Mouse (Mus musculus): ENCODE data around the gene Ncor2. TPM values are rescaled to one million over a fixed set of nuclear protein-coding genes. Genes with fewer than 3 reads are reported as not detected.

The Ncor2 gene
- polyA plus RNA-seq, 1 experiment: 74.6 TPM

DNA sequence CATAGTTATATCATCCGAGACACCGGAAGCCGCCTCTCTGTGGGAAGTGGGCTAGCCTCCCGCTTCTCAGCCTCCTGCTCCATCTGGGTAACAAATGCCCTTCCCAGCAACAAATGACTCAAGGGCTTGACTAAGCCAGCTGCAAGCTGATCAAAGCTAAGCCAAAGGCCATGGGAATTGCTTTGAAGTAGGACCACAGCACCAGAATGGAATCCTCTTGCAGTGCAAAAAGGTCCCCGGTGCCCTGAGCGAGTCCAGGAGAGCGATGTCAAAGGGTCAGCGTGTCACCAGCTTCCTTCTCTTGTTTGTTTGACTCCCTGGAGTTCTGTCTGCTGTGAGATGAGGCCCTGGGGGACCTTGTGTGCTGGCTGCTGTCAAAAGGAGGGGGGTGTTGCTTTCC lies 209.2 kb downstream of the Ncor2 start:
- no peak for TF ChIP-seq CTCF (IDR thresholded peaks at IDR 0.05; ENCODE audit: extremely low read depth, insufficient read depth, low read length)
- H3K4me1 ChIP-seq (ENCODE audit: control insufficient read depth, insufficient read depth, low read length): no peaks in the 10 kb centered on the region

More for the DNA sequence above, 209.2 kb downstream of the Ncor2 start:
- no peak overlapping the region for H3K27ac ChIP-seq (ENCODE audit: insufficient read depth, low read length)
- H3K4me3 ChIP-seq (ENCODE audit: insufficient read depth, low read length): no peak overlapping the region

Other genes with a start within 250 kb of the Ncor2 start
- gene Rflna, start 176.0 kb downstream of the Ncor2 start, polyA plus RNA-seq (2012; rRNA removed): 0.70 and 0.71 TPM in 2 replicates
- gene Scarb1, start 161.9 kb upstream of the Ncor2 start, polyA plus RNA-seq (2012; rRNA removed): 32.6 and 33.8 TPM in 2 replicates
- 0.21 and 0.36 TPM in 2 replicates for gene Gm10382, start 210.1 kb upstream of the Ncor2 start, polyA plus RNA-seq (2012; rRNA removed)
- 769 and 804 TPM in 2 replicates for gene Ubc, start 211.0 kb upstream of the Ncor2 start, polyA plus RNA-seq (2012; rRNA removed)

All from cortical plate, adult 2 months (tissue).